Mouse (Mus musculus) heart, embryonic 16.5 days (tissue): Measurements from ENCODE around the gene Magi1. TPM values are rescaled to one million over a fixed set of nuclear protein-coding genes. Genes with fewer than 3 reads are reported as not detected.

ENCODE experiments used
- ATAC-seq: fragments of 200-750 bp; cut with Nextera tagmentation; replicated peaks from 2 replicates; pipeline ENCODE4 v1.8.0; 2017; ENCODE audit warnings: moderate number of reproducible peaks; ENCODE audit not compliant: insufficient read depth, low FRiP score; ENCODE audit errors: extremely low read depth
- H3K27ac ChIP-seq: fragments of 300-500 bp; sonication (generic); 2 replicates; pipeline ENCODE4 v1.5.1; 2014; ENCODE audit warnings: mild to moderate bottlenecking, low read length, control low read depth, moderate library complexity
- H3K27me3 ChIP-seq: fragments of 300-500 bp; sonication (generic); 2 replicates; pipeline ENCODE4 v1.6.1; 2014; ENCODE audit warnings: low read length, mixed read lengths; ENCODE audit not compliant: control insufficient read depth, insufficient read depth
- H3K36me3 ChIP-seq: fragments of 300-500 bp; sonication (generic); 2 replicates; pipeline ENCODE4 v1.6.1; 2014; ENCODE audit not compliant: control insufficient read depth, insufficient read depth
- H3K4me1 ChIP-seq: fragments of 300-500 bp; sonication (generic); 2 replicates; pipeline ENCODE4 v1.6.1; 2014; ENCODE audit warnings: low read length, mixed read lengths; ENCODE audit not compliant: control insufficient read depth, insufficient read depth
- H3K4me2 ChIP-seq: fragments of 300-500 bp; sonication (generic); 2 replicates; pipeline ENCODE4 v1.6.1; 2014; ENCODE audit warnings: low read depth, mild to moderate bottlenecking, control low read depth, low read length
- H3K4me3 ChIP-seq: fragments of 300-500 bp; sonication (generic); 2 replicates; pipeline ENCODE4 v1.5.1; 2014; ENCODE audit warnings: mild to moderate bottlenecking, control low read depth, low read length
- H3K9ac ChIP-seq: fragments of 300-500 bp; sonication (generic); 2 replicates; pipeline ENCODE4 v1.6.1; 2014; ENCODE audit warnings: low read length, control low read depth
- H3K9me3 ChIP-seq: fragments of 300-500 bp; sonication (generic); replicated peaks from 2 replicates; pipeline ENCODE4 v1.6.1; 2016; ENCODE audit warnings: low read length; ENCODE audit not compliant: control insufficient read depth
- WGBS: fragments of 180-500 bp; shearing (Covaris S2); extraction: QIAGEN DNeasy Blood & Tissue Kit; methylation state at CpG from one replicate; pipeline ENCODE4 v1.1.7; 2014; 5-methylcytosine and 5-hydroxymethylcytosine counted together
- polyA plus RNA-seq: library from polyadenylated mRNA; unstranded; fragments of >200 nt; fragmentation: Nextera tagmentation; extraction: Ambion mirVana; gene quantifications from 2 replicates; pipeline ENCODE4 v1.2.1, GENCODE M21; 2015

Magi1 gene
- polyA plus RNA-seq, 1 experiment from 2014 or later: 6.3 TPM

GRCm38 (mm10) chr6:93845080-93845479 lies 438.6 kb downstream of the Magi1 start:
- Histone ChIP-seq H3K4me1 (peaks cover 12% of the 10 kb centered on the region), H3K4me3 (no peak overlapping the region), H3K9me3 (no peaks in the 10 kb centered on the region), H3K4me2 (no peak overlapping the region), H3K27me3 (no peaks in the 10 kb centered on the region), H3K36me3 (no peaks in the 10 kb centered on the region), H3K9ac (no peak overlapping the region), H3K27ac (no peak overlapping the region)
- ATAC-seq: no peak
- 64% methylated on average over 5 of the region's 5 CpGs for WGBS

- Histone ChIP-seq H3K36me3 (no peaks in the 10 kb centered on the region), H3K9me3 (no peaks in the 10 kb centered on the region), H3K9ac (no peak overlapping the region), H3K27me3 (no peaks in the 10 kb centered on the region), H3K4me2 (no peak overlapping the region), H3K4me1 (peaks cover 12% of the 10 kb centered on the region), H3K4me3 (no peak overlapping the region), H3K27ac (no peak overlapping the region)
- WGBS: 44% methylated on average over 5 of the region's 5 CpGs
- ATAC-seq: no peak
These were observed 439.1 kb downstream of the Magi1 start for GRCm38 (mm10) chr6:93844576-93844975.

GRCm38 (mm10) chr6:93838398-93838797 lies 445.3 kb downstream of the Magi1 start:
- Histone ChIP-seq H3K27ac (no peak overlapping the region), H3K4me1 (peaks cover 7% of the 10 kb centered on the region; the same call in 1 of the 2 replicates), H3K9me3 (no peaks in the 10 kb centered on the region), H3K9ac (no peak overlapping the region), H3K27me3 (no peaks in the 10 kb centered on the region), H3K4me2 (no peak overlapping the region), H3K4me3 (no peak overlapping the region), H3K36me3 (no peaks in the 10 kb centered on the region)
- ATAC-seq: no peak
- 87% methylated on average over 4 of the region's 4 CpGs for WGBS

GRCm38 (mm10) chr6:93836585-93836984 lies 447.1 kb downstream of the Magi1 start:
- Histone ChIP-seq H3K9me3 (no peaks in the 10 kb centered on the region), H3K4me1 (peaks cover 16% of the 10 kb centered on the region), H3K36me3 (no peaks in the 10 kb centered on the region), H3K27me3 (no peaks in the 10 kb centered on the region), H3K4me2 (no peak overlapping the region), H3K4me3 (no peak overlapping the region), H3K27ac (no peak overlapping the region), H3K9ac (no peak overlapping the region)
- 89% methylated on average over 5 of the region's 5 CpGs for WGBS
- no peak for ATAC-seq

- Histone ChIP-seq H3K9ac (no peak overlapping the region), H3K4me2 (no peak overlapping the region), H3K9me3 (no peaks in the 10 kb centered on the region), H3K4me1 (peaks cover 21% of the 10 kb centered on the region), H3K4me3 (no peak overlapping the region), H3K27ac (no peak overlapping the region), H3K36me3 (no peaks in the 10 kb centered on the region), H3K27me3 (no peaks in the 10 kb centered on the region)
- 53% methylated on average over 4 of the region's 4 CpGs for WGBS
- ATAC-seq: no peak
These were observed 448.5 kb downstream of the Magi1 start for GRCm38 (mm10) chr6:93835211-93835610.

- no peak for ATAC-seq
- Histone ChIP-seq H3K36me3 (0 out of 2 replicates have a peak, but pooled peaks cover 2% of the 10 kb centered on the region), H3K27me3 (no peaks in the 10 kb centered on the region), H3K4me2 (no peak overlapping the region), H3K27ac (no peak overlapping the region), H3K4me1 (peaks cover 19% of the 10 kb centered on the region), H3K9ac (no peak overlapping the region), H3K9me3 (no peaks in the 10 kb centered on the region), H3K4me3 (no peak overlapping the region)
- WGBS: 65% methylated on average over 6 of the region's 6 CpGs
These were observed 455.5 kb downstream of the Magi1 start for GRCm38 (mm10) chr6:93828262-93828661.

GRCm38 (mm10) chr6:93826875-93827274 lies 456.8 kb downstream of the Magi1 start:
- ATAC-seq: no peak
- 40% methylated on average over 4 of the region's 4 CpGs for WGBS

GRCm38 (mm10) chr6:93822221-93822897 lies 461.4 kb downstream of the Magi1 start:
- no peak for ATAC-seq
- Histone ChIP-seq H3K4me1 (peaks cover 4% of the 10 kb centered on the region; the same call in 1 of the 2 replicates), H3K27me3 (no peaks in the 10 kb centered on the region), H3K27ac (no peak overlapping the region), H3K9ac (no peak overlapping the region), H3K4me2 (no peak overlapping the region), H3K4me3 (no peak overlapping the region), H3K9me3 (no peaks in the 10 kb centered on the region), H3K36me3 (0 out of 2 replicates have a peak, but pooled peaks cover 2% of the 10 kb centered on the region)
- WGBS: 83% methylated on average over 9 of the region's 9 CpGs

More at GRCm38 (mm10) chr6:93826875-93827274, 456.8 kb downstream of the Magi1 start:
- H3K4me1 ChIP-seq: peaks cover 11% of the 10 kb centered on the region
- H3K4me2 ChIP-seq: no peak overlapping the region
- H3K36me3 ChIP-seq: 0 out of 2 replicates have a peak, but pooled peaks cover 2% of the 10 kb centered on the region
- H3K9ac ChIP-seq: no peak overlapping the region
- no peak overlapping the region for H3K27ac ChIP-seq
- H3K4me3 ChIP-seq: no peak overlapping the region
- no peaks in the 10 kb centered on the region for H3K27me3 ChIP-seq
- no peaks in the 10 kb centered on the region for H3K9me3 ChIP-seq

GRCm38 (mm10) chr6:93821512-93821911 lies 462.2 kb downstream of the Magi1 start:
- Histone ChIP-seq H3K9me3 (no peaks in the 10 kb centered on the region), H3K36me3 (0 out of 2 replicates have a peak, but pooled peaks cover 2% of the 10 kb centered on the region), H3K4me3 (no peak overlapping the region), H3K9ac (no peak overlapping the region), H3K27ac (no peak overlapping the region), H3K4me1 (peaks cover 4% of the 10 kb centered on the region; the same call in 1 of the 2 replicates), H3K4me2 (no peak overlapping the region), H3K27me3 (no peaks in the 10 kb centered on the region)
- WGBS: 74% methylated on average over 7 of the region's 7 CpGs
- no peak for ATAC-seq
